Mouse (Mus musculus): ENCODE data around the gene Nrm.
A peak's percentile ranks its signal among the peaks of the same experiment; 100 is the strongest.

- TF ChIP-seq CTCF (IDR thresholded peaks at IDR 0.05; ENCODE audit: low read depth) (peak; percentile 94), EP300 (IDR thresholded peaks at IDR 0.05; ENCODE audit: low read depth) (peak; percentile 39; the same call in 1 of the 2 replicates)
Measured at GRCm38 (mm10) chr17:35879245-35880057, 18.3 kb downstream of the Nrm start, which contains the start of gene Dhx16.

All from liver, embryonic 14.5 days (tissue).